Mouse (Mus musculus): ENCODE measurements around the gene Tfeb. TPM values are rescaled to one million over a fixed set of nuclear protein-coding genes. Genes with fewer than 3 reads are reported as not detected.

Gene Tfeb
- total and polyA plus RNA-seq, 3 experiments, result 16.4 to 22.8 TPM; not detected in 1

DNA sequence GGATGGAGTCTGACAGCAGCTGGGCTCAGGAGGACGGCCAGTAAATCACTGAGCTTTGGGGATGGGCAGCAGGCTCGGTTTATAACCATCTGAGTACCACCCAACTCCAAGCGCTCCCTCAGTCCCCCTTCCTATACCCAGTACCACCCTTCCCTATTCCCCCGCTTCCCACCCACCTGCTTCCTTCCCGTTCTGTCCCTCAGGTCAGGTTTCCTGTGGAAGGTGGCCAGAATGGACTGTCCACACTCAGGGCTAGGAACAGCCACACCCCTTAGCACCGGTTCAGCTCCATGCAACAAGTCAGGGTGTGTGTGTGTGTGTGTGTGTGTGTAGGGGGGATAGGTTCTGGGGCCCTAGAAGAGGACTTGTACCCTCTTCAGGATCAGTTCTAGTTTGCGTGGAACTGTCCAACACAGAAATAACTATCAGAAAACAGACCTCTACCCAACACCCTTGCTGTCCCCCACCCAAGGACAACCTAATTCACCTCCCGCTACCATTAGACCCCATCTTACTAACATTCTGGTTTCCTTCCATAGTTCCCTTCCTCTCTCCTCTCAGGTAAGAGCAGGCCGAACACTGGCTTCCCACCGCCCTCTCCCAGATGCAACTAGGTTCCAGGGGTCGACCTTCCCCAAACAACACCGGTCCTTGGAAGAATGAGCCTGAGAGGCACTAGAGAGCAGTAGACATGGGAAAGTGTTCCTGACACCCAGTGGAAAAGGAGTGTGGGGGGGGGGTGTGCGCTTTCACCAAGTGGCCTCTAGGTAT, 43.0 kb upstream of the Tfeb start:
- peaks cover 0 to 10% of the 10 kb centered on the region in 2 experiments; a peak in 3 of 4 replicates for H3K4me1 ChIP-seq (ENCODE audit: control insufficient read depth in 1 of 2, insufficient read depth in 2 of 2, low read length in 2 of 2)
- H3K9me3 ChIP-seq (replicated peaks; ENCODE audit: insufficient read depth, low read length), result no peaks in the 10 kb centered on the region
- H3K36me3 ChIP-seq (ENCODE audit: control insufficient read depth in 1 of 2, insufficient read depth in 2 of 2, low read length in 2 of 2), result peaks cover 0 to 5% of the 10 kb centered on the region in 2 experiments; a peak in 2 of 4 replicates
- peak overlapping the region; percentile 53 to 88 for H3K4me3 ChIP-seq (ENCODE audit: control insufficient read depth in 1 of 2, insufficient read depth in 1 of 2, low read depth in 2 of 2, low read length in 2 of 2)
- no peaks in the 10 kb centered on the region; the same call in 1 of the 2 replicates for H3K79me2 ChIP-seq (ENCODE audit: control insufficient read depth, insufficient read depth, low read length, poor library complexity)
- TF ChIP-seq SIN3A (IDR thresholded peaks at IDR 0.05; ENCODE audit: low read length), result no peak
- no peak for TF ChIP-seq UBTF (IDR thresholded peaks at IDR 0.05; ENCODE audit: borderline replicate concordance, insufficient read depth, low read depth, low read length)
- no peak for TF ChIP-seq KAT2A (conservative IDR thresholded peaks at IDR 0.05; ENCODE audit: low read depth, low read length)
- TF ChIP-seq CHD2 (IDR thresholded peaks at IDR 0.05; ENCODE audit: low read length), result no peak
- no peaks in the 10 kb centered on the region for H3K27me3 ChIP-seq (ENCODE audit: control insufficient read depth in 1 of 2, insufficient read depth in 2 of 2, low read length in 2 of 2)
- peak overlapping the region; percentile 70 for H3K9ac ChIP-seq (ENCODE audit: control insufficient read depth, low read depth, low read length, poor library complexity, severe bottlenecking)
- H3K27ac ChIP-seq (ENCODE audit: control insufficient read depth, low read depth, low read length), result no peak overlapping the region
- DNase-seq (ENCODE audit: low read depth, low spot score), result no peak

DNA sequence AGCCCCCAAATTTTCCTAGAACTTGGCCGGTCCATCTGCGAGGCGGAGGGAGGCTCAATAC, 42.6 kb upstream of the Tfeb start, which contains the start of gene Gm21981:
Gene Gm21981 (minus strand): TSS at position 14 of the 61 bp plus-strand sequence.
- TF ChIP-seq RCOR1 (IDR thresholded peaks at IDR 0.05; ENCODE audit: low read depth, low read length) (no peak), TAL1 (IDR thresholded peaks at IDR 0.05; ENCODE audit: low read length) (no peak), NRF1 (IDR thresholded peaks at IDR 0.05; ENCODE audit: insufficient read depth, low read depth, low read length, poor library complexity, severe bottlenecking) (no peak), SIN3A (IDR thresholded peaks at IDR 0.05; ENCODE audit: low read length) (no peak), TBP (IDR thresholded peaks at IDR 0.05; ENCODE audit: low read depth, low read length) (no peak), SMC3 (IDR thresholded peaks at IDR 0.05; ENCODE audit: low read depth, low read length) (no peak), NELFE (IDR thresholded peaks at IDR 0.05; ENCODE audit: low read depth, low read length) (no peak), ELF1 (IDR thresholded peaks at IDR 0.05; ENCODE audit: low read depth, low read length) (no peak), MEF2A (IDR thresholded peaks at IDR 0.05; ENCODE audit: extremely low read depth, insufficient replicate concordance, low read depth, low read length, poor library complexity, severe bottlenecking) (no peak), MAX (IDR thresholded peaks at IDR 0.05; ENCODE audit: low read length) (no peak), ZC3H11A (IDR thresholded peaks at IDR 0.05; ENCODE audit: low read depth, low read length) (no peak), CHD1 (IDR thresholded peaks at IDR 0.05; ENCODE audit: low read depth, low read length) (no peak), ETS1 (IDR thresholded peaks at IDR 0.05; ENCODE audit: low read depth, low read length) (no peak), ZMIZ1 (IDR thresholded peaks at IDR 0.05; ENCODE audit: low read depth, low read length) (no peak)
- H3K27ac ChIP-seq (ENCODE audit: control insufficient read depth, low read depth, low read length), result no peak within 1 kb of the TSS
- no peaks in the 10 kb centered on the region for H3K9me3 ChIP-seq (replicated peaks; ENCODE audit: insufficient read depth, low read length)
- no peaks in the 10 kb centered on the region for H3K27me3 ChIP-seq (ENCODE audit: control insufficient read depth in 1 of 2, insufficient read depth in 2 of 2, low read length in 2 of 2)
- H3K36me3 ChIP-seq (ENCODE audit: control insufficient read depth in 1 of 2, insufficient read depth in 2 of 2, low read length in 2 of 2), result peaks cover 0 to 5% of the 10 kb centered on the region in 2 experiments; a peak in 2 of 4 replicates
- H3K79me2 ChIP-seq (ENCODE audit: control insufficient read depth, insufficient read depth, low read length, poor library complexity), result no peaks in the 10 kb centered on the region; the same call in 1 of the 2 replicates
- H3K9ac ChIP-seq (ENCODE audit: control insufficient read depth, low read depth, low read length, poor library complexity, severe bottlenecking), result peak within 1 kb of the TSS; percentile 84
- no peak for DNase-seq (ENCODE audit: low read depth, low spot score)
- H3K4me3 ChIP-seq (ENCODE audit: control insufficient read depth in 1 of 2, insufficient read depth in 1 of 2, low read depth in 2 of 2, low read length in 2 of 2), result peak within 1 kb of the TSS; percentile 53 to 88
- H3K4me1 ChIP-seq (ENCODE audit: control insufficient read depth in 1 of 2, insufficient read depth in 2 of 2, low read length in 2 of 2), result peaks cover 0 to 10% of the 10 kb centered on the region in 2 experiments; a peak in 3 of 4 replicates
